Mouse (Mus musculus): ENCODE measurements around the gene Abcg4. TPM values are rescaled to one million over a fixed set of nuclear protein-coding genes. Genes with fewer than 3 reads are reported as not detected.

Gene Abcg4
- polyA plus RNA-seq, 1 experiment = 1.2 TPM

DNA sequence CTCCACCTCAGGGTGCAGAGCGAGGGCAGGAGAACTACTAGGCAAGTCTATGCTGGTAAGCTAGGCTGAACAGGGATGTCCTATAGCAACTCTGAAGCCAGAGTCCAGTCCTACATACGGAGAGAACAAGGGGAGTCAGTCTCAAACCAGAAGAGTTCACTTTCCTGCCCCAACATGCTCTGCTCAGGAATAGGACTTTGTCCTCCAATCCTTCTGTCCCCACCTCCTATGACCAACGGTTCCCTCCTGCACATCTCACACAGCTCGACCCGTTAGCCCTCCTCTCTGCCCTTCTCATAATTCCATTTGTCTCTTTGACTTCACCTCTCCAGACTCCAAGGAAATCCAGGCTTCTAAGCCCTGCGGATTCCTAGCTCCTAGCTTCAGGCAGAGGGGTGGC lies 40.5 kb downstream of the Abcg4 start:
- H3K36me3 ChIP-seq (ENCODE audit: control insufficient read depth, insufficient read depth, low read length) = no peaks in the 10 kb centered on the region
- no peak for TF ChIP-seq CTCF (IDR thresholded peaks at IDR 0.05; ENCODE audit: borderline replicate concordance, control insufficient read depth, extremely low read depth, insufficient read depth, low read length, poor library complexity)
- TF ChIP-seq POLR2A (IDR thresholded peaks at IDR 0.05; ENCODE audit: control insufficient read depth, extremely low read depth, insufficient read depth, low read length, poor library complexity) = no peak
- H3K4me1 ChIP-seq (replicated peaks; ENCODE audit: control insufficient read depth, insufficient read depth, low read length) = peaks cover 32% of the 10 kb centered on the region
- no peak for DNase-seq
- H3K27me3 ChIP-seq (ENCODE audit: control insufficient read depth, insufficient read depth, low read length) = no peaks in the 10 kb centered on the region
- no peak overlapping the region for H3K4me3 ChIP-seq (ENCODE audit: control insufficient read depth, insufficient read depth, low read length)
- WGBS = 84% methylated on average over 6 of the region's 6 CpGs
- H3K27ac ChIP-seq (ENCODE audit: control insufficient read depth, insufficient read depth, low read length) = no peak overlapping the region

DNA sequence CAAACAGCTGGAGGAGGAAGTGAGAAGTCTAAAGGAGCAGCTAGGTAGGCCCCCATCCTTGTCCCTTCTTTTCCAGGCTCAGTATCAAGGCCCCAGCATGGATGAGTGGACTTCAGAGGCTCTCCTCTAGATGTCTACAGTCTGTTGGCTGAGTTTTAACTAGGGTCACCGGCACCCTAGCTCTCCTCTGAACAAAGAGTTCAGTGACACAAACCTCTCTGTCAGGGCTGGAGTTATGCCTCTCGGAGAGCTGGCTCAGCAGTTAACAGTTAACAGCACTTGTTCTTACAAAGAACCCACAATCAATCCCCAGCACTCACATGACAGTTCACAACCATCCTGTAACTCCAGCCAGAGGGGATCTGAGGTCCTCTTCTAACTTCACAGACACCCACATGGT lies 44.8 kb downstream of the Abcg4 start:
- H3K27me3 ChIP-seq (ENCODE audit: control insufficient read depth, insufficient read depth, low read length) = no peaks in the 10 kb centered on the region
- DNase-seq = no peak
- no peaks in the 10 kb centered on the region for H3K36me3 ChIP-seq (ENCODE audit: control insufficient read depth, insufficient read depth, low read length)
- H3K4me1 ChIP-seq (replicated peaks; ENCODE audit: control insufficient read depth, insufficient read depth, low read length) = peaks cover 45% of the 10 kb centered on the region
- no peak overlapping the region for H3K4me3 ChIP-seq (ENCODE audit: control insufficient read depth, insufficient read depth, low read length)
- WGBS = 74% methylated on average over 2 of the region's 2 CpGs
- H3K27ac ChIP-seq (ENCODE audit: control insufficient read depth, insufficient read depth, low read length) = peak overlapping the region; percentile 13; the same call in 1 of the 2 replicates
- TF ChIP-seq CTCF (IDR thresholded peaks at IDR 0.05; ENCODE audit: borderline replicate concordance, control insufficient read depth, extremely low read depth, insufficient read depth, low read length, poor library complexity) = no peak
- TF ChIP-seq POLR2A (IDR thresholded peaks at IDR 0.05; ENCODE audit: control insufficient read depth, extremely low read depth, insufficient read depth, low read length, poor library complexity) = no peak

DNA sequence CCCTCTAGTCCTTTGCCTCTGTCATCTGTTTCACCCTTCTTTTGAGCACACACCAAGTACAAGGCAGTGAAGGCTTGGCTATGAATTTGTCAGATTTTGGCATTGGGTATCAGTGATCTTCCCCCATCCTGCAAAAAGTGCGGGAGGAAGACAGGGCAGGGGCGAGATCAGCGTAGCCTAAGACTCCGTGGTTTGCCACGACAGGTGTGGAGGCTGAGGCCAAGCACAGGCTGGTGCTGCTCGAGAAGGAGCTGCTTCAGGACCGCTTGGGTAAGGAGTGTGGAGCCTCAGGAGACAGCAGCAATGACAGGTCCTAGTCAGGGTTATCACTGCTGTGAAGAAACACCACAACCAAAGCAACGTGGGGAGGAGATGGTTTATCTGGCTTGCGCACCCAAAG lies 47.0 kb downstream of the Abcg4 start:
- peak overlapping the region; percentile 83 for H3K27ac ChIP-seq (ENCODE audit: control insufficient read depth, insufficient read depth, low read length)
- no peaks in the 10 kb centered on the region for H3K27me3 ChIP-seq (ENCODE audit: control insufficient read depth, insufficient read depth, low read length)
- H3K36me3 ChIP-seq (ENCODE audit: control insufficient read depth, insufficient read depth, low read length) = no peaks in the 10 kb centered on the region
- TF ChIP-seq POLR2A (IDR thresholded peaks at IDR 0.05; ENCODE audit: control insufficient read depth, extremely low read depth, insufficient read depth, low read length, poor library complexity) (no peak), CTCF (IDR thresholded peaks at IDR 0.05; ENCODE audit: borderline replicate concordance, control insufficient read depth, extremely low read depth, insufficient read depth, low read length, poor library complexity) (no peak)
- peak overlapping the region; percentile 20 for H3K4me3 ChIP-seq (ENCODE audit: control insufficient read depth, insufficient read depth, low read length)
- peaks cover 55% of the 10 kb centered on the region for H3K4me1 ChIP-seq (replicated peaks; ENCODE audit: control insufficient read depth, insufficient read depth, low read length)
- 16% methylated on average over 9 of the region's 9 CpGs for WGBS
- DNase-seq = peak; percentile 43

DNA sequence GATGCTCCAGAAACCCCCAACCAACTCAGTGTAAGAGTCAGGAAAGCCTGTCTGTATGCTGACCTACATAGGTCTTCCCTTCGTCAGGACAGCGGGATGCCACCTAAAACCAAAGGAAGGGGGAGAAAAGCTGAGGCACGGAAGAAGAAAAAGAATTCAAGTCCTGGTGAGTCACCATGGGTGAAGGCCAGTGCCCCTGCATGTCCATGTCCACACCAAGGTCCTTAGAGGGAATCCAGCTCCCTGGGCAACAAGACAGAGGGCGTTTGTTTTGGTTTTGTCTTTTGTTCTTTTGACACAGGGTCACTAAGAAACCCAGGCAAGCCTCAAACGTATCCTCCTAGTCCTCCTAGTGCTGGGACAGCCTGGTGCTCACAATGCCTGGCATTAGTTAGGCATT lies 47.5 kb downstream of the Abcg4 start:
- 64% methylated on average over 5 of the region's 5 CpGs for WGBS
- DNase-seq = no peak
- peaks cover 58% of the 10 kb centered on the region for H3K4me1 ChIP-seq (replicated peaks; ENCODE audit: control insufficient read depth, insufficient read depth, low read length)

DNA sequence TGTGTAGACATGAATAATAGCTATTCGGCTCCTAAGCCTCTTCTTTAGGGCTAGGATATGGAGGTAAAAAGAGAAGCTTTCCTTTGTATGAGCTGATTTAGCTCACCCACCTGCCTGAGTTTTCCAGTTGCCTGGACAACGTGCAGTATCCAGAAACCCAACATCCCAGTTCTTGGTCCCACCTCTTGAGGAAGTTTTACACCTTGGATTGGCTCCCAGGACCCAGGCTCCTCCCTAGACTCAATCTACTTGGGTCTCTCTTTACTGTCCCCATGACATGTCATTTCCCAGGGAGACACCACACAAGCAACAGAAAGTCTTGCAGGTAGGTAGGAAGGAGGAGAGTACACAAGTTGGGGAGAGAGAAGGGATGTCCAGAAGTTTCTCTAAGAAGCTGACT lies 48.0 kb downstream of the Abcg4 start, which contains the start of gene Ccdc153:
Gene Ccdc153 (plus strand): TSS at position 278 of the 400 bp plus-strand sequence.
- WGBS = 66% methylated on average over 2 of the region's 2 CpGs
- H3K27ac ChIP-seq (ENCODE audit: control insufficient read depth, insufficient read depth, low read length) = peak within 1 kb of the TSS; percentile 83
- no peak for TF ChIP-seq CTCF (IDR thresholded peaks at IDR 0.05; ENCODE audit: borderline replicate concordance, control insufficient read depth, extremely low read depth, insufficient read depth, low read length, poor library complexity)
- TF ChIP-seq POLR2A (IDR thresholded peaks at IDR 0.05; ENCODE audit: control insufficient read depth, extremely low read depth, insufficient read depth, low read length, poor library complexity) = no peak

More for the DNA sequence above, 47.5 kb downstream of the Abcg4 start:
- H3K27me3 ChIP-seq (ENCODE audit: control insufficient read depth, insufficient read depth, low read length) = no peaks in the 10 kb centered on the region
- peak overlapping the region; percentile 83 for H3K27ac ChIP-seq (ENCODE audit: control insufficient read depth, insufficient read depth, low read length)
- no peaks in the 10 kb centered on the region for H3K36me3 ChIP-seq (ENCODE audit: control insufficient read depth, insufficient read depth, low read length)
- TF ChIP-seq CTCF (IDR thresholded peaks at IDR 0.05; ENCODE audit: borderline replicate concordance, control insufficient read depth, extremely low read depth, insufficient read depth, low read length, poor library complexity) = no peak
- no peak for TF ChIP-seq POLR2A (IDR thresholded peaks at IDR 0.05; ENCODE audit: control insufficient read depth, extremely low read depth, insufficient read depth, low read length, poor library complexity)
- peak overlapping the region; percentile 20 for H3K4me3 ChIP-seq (ENCODE audit: control insufficient read depth, insufficient read depth, low read length)

DNA sequence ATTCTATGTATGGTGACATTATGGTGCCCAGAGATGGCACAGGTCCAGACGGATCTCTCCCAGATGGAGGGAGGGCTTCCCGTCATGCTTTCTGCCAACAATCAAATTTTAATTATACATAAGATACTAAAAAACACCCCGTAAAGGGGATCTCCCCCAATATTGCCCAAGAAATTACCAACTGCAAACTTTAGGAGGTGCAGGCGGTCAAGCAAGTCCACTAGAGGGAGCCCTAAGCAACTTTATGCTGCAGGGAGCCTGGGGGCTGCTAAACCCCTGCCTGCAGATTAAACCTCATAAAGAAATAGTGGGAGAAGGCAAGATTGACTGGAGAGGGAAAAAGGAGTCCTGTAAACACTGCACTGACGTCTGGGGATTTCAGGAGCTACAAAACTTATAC lies 49.0 kb downstream of the Abcg4 start:
- peak; percentile 82 for DNase-seq
- H3K4me3 ChIP-seq (ENCODE audit: control insufficient read depth, insufficient read depth, low read length) = no peak overlapping the region
- H3K27ac ChIP-seq (ENCODE audit: control insufficient read depth, insufficient read depth, low read length) = peak overlapping the region; percentile 99
- 14% methylated on average over 5 of the region's 5 CpGs for WGBS
- TF ChIP-seq POLR2A (IDR thresholded peaks at IDR 0.05; ENCODE audit: control insufficient read depth, extremely low read depth, insufficient read depth, low read length, poor library complexity) (no peak), CTCF (IDR thresholded peaks at IDR 0.05; ENCODE audit: borderline replicate concordance, control insufficient read depth, extremely low read depth, insufficient read depth, low read length, poor library complexity) (peak; percentile 46; the same call in 1 of the 2 replicates)
- no peaks in the 10 kb centered on the region for H3K36me3 ChIP-seq (ENCODE audit: control insufficient read depth, insufficient read depth, low read length)
- H3K27me3 ChIP-seq (ENCODE audit: control insufficient read depth, insufficient read depth, low read length) = no peaks in the 10 kb centered on the region
- peaks cover 65% of the 10 kb centered on the region for H3K4me1 ChIP-seq (replicated peaks; ENCODE audit: control insufficient read depth, insufficient read depth, low read length)

More for the DNA sequence above, 48.0 kb downstream of the Abcg4 start, which contains the start of gene Ccdc153:
- peak within 1 kb of the TSS; percentile 20 for H3K4me3 ChIP-seq (ENCODE audit: control insufficient read depth, insufficient read depth, low read length)
- no peaks in the 10 kb centered on the region for H3K27me3 ChIP-seq (ENCODE audit: control insufficient read depth, insufficient read depth, low read length)
- DNase-seq = no peak
- no peaks in the 10 kb centered on the region for H3K36me3 ChIP-seq (ENCODE audit: control insufficient read depth, insufficient read depth, low read length)
- peaks cover 58% of the 10 kb centered on the region for H3K4me1 ChIP-seq (replicated peaks; ENCODE audit: control insufficient read depth, insufficient read depth, low read length)
